Mouse (Mus musculus): Measurements from ENCODE around the gene Syt15.
"Not testable (repeated sequence)": the region's sequence is repeated elsewhere in the genome, so short reads cannot be mapped to it uniquely, and the experiment has no call there.

Syt15 gene

DNA sequence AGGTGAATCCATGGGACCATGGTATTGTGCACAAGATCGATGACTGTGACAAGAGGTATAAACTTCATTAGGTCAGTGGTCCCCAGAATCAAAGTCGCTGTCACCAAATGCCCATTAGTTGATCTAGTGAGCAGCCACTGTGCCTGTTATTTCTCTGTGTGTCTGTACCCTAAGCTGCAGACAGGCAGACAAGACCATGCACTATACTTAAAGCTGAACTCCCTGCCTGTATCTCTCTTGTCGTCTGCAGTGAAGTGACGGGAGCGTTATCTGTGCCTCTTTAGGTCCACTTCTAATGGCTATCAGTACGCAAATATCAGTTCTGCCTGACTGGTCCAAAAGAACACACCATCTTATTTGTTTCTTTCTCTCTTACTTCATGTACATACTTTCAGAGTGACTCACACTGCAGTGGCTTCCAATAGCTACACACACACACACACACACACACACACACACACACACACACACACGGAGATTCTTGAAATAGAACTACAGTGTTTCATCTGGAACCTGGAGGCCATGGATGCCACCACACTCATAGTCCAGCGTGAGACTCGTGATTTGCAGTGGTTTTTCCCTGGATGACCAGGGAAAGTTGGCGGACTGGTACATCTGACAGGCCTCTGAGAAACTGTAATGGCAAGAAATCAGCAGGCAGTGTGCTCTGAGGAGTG, 9.6 kb downstream of the Syt15 start:
- no peak for DNase-seq

DNA sequence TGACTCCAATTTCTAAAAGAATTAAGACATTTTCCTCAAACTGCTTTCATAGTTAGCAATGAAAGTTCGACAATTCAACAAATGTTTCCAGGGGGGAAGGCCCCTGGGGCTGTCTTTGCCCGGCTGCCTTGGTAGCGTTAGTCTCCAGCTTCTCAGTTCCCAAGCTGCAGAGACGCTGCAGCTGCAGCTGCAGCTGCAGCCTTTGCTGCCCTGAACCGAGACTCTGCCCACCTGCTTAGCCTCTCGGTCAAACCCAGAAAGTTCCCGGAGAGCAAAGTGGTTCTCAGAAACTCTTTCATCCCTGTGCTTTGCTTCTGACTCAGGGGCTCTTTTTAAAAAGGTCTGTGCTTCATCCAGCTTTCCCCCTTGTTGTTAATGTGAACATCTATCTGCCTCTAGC, 12.9 kb downstream of the Syt15 start:
- DNase-seq, result no peak

DNA sequence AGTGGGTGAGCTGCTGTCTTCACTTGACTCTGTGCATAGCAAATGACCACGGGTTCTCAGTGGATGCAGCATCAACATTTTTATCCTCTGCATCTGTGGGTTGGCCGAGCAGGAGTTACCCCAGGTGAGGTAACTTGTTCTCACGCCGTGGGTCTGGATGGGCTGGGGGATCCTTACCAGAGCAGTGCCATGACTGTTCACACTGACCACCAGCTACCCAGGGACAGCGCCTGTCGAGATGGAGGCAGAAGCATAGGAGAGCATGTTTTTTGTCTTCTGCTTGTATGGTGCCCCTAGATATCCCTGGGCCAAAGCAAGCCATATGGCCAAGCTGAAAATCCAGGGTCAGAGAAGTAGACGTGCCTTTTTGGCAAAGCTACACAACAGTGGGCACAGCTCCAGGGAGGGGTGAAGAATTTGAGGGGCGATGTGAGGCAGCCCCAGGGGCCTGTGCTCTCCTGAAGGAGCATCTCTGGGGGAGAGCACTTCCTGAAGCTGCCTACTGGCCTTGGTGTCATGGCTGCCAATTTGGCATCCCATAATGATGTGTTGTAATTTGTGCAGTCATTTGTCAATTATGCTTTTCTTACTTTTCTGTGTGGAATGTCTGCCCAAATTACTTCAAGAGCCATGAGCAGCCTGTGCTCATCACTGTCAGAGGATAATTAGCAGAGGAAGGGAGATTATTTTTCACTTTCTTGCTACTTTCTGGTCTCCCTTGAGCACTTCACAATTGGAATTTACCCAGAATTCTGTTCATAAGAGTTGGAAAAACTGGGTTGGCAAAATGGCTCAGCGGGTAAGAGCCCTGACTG, 13.7 kb downstream of the Syt15 start:
- DNase-seq, result no peak

DNA sequence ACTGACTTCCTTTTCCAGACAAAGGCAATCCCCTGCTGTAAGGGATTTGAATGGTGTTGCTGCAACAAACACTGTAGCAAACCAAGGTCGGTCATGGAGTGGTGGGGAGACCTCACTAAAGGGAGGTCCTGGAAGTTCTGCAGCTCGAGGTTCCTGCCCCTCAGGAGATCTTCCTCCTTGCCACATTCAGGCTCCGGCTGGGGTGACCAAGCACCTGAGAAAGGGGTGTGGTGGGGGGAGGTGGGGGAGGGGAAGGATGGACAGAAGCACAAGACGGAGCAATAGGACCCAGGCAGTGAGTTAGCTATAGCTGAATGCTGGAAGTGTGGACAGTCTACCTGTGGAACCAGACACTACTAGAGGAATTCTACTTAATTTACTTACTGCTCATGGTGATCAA, 14.5 kb downstream of the Syt15 start:
- DNase-seq, result no peak

DNA sequence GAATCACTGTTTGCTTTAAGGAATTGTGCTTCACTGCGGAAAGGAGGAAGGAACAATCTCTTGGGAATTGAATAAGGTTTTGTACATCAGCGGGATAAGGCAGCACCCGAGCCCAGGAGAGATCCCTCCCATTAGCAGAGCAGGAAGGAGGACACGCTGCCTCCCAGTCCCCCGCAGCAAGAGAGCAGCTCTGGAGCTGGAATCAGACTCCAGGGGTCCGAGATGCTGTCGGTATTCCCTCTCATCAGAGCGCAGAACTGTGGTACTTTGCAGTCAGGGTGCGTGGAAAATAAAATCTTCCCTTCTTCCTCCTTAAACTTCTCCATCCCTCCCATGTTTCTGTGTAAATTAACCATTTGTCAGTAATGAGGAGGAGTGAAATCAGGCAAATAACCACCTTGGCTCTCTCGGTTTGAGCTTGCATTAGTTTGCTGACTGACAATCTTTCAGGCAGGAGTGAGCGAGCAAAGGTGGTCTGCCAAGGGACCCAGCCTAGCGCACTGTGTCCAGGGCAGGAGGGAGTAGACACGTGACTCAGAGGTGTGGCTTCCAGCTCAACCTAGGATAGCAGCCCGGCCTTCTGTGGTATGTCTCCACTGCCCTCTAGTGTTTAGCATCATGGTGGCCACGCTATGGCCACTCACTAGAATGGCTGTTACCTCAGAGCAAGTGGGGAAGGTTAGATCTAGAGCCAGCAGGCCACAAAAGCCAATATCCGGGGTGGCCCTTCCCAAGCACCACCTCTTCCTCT, 15.4 kb downstream of the Syt15 start:
- DNase-seq, result peak; percentile 64

DNA sequence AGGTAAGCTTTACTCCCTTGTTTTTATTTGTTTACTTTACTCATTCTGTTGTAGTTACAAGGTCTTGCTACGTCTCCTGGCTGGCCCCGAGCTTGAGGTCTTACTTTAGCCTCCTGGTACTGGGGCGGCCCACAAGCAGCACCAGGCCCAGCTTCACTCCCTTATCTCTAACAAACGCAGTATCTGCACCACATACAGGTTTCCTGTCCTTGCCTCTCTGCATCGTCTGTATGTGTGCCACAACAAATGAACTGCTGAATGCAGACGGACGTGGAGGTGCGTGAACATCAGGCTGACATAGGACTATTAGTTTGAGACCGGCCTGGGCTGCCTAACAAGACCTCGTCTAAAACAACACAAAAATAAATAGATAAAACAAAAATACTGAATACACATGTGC, 20.9 kb downstream of the Syt15 start:
- no peak for DNase-seq

DNA sequence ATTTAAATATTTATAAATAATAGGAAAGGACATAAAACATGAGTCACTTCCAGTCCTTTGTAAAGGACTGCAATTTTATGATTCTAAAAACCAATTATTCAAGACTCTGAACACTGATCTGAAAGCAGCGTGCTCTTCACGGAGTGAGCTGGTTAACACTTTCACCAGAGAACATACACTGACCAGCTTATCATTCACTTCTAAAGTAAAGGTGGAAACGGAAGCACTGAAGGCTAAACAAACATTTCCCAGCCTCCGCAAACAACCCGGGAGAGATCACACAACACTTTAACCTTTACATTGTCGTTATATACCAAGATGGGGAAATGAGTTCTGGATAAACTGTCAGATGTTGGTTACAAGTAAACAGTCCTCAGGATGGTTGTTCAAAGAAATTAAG, 21.3 kb downstream of the Syt15 start:
- no peak for DNase-seq

DNA sequence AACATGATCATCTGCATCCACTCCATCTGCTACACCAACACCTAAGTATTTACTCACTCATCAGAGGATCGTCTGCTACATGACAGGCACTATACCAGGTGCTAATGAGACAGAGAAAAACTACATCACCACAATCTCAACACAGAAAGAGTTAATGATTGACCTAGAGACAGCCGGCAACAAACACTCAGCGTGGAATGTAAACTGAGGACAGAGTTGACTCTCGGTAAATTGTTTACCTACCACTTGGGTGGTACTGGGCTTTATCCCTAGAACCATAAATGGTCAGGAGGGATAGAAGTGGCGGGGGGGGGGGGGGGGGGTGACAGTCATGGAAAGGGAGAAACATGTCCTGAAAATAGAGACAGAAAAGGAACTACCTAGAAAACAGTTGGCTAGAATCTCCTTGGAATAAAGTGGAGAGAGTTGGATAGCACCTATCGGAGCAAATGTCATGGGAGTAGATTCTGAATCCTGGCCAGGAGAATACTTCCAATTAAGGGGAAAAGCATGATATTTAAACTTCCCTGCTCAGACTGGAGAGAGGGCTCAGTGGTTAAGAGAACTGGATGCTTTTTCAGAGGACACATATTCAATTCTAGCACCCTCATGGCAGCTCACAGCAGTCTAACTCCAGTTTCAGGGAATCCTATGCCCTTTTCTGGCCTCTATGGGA, 33.2 kb downstream of the Syt15 start:
- peak; percentile 6 for DNase-seq

DNA sequence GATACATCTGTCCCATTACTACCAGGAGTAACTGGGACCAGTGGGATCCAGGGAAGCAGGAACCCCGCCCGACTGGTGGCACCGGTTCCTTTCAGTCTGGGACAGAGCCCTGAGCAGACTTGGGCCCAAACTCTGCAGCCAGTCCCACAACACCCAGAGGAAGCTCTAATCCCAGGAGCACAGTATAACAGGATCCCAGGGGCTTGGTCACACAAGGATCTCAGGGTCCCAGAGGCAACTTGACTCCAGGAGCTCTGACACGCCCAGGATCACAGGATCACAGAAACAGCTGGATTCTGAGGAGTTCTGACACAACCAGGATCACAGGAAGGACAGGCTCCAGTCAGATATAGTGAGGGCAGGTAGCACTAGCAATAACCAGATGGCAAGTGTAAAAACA, 33.9 kb downstream of the Syt15 start:
- DNase-seq, result no peak

DNA sequence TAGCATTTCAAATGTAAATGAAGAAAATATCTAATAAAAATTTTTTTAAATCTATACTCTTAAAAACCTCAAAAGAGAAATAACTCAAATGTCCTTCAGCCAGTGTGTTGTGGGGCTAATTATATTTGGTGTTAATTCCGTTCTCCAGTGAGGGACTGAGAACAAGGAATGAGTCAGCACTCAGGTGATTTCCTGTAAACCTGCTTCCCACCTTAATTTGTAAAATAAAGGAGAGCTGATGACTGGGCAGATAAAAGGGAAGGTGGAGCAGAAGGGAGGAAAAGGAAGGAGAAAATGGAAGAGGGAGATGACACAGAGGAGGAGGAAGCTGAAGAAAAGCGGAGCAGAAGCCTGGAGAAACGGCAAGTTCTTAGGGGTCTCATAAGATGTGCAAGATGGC, 39.1 kb downstream of the Syt15 start:
- DNase-seq, result not testable (repeated sequence)

DNA sequence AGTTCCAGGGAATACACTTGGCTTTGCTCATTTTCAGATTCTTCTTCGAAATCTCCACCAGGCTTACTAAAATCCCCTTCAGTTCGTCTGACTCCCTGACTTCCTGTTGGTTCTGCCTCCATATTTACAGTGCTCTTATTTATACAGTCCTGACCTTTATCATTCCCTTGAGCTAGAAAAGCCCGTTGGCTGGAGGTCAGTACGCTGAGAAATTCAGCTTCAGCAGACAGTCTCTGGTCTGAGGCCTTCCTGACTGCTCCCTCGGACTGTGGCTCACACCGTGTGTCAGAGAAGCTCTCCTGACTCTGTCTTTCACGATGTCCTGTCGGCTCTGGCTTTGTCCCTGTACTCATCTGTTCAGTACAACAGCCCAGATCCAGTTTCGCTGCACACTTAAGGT, 48.7 kb downstream of the Syt15 start:
- peak; percentile 11 for DNase-seq

DNA sequence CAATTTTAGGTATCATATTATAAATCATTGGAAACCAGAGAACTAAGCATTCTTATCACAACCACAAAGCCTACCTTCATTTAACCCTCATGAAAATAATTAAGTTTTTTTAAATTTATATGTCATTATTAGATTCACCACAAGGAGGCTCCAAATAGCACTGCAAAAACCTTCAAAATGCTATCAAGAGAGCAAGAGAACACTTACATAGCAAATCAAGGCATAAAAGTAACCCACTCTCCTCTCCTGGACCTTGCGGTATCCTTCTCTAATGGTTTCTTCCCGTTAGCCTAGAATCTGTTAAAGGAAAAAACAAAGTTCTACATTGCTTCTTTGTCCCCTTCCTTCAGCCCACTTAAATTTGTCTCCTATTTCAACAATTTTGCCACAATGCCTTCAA, 53.9 kb downstream of the Syt15 start:
- no peak for DNase-seq

DNA sequence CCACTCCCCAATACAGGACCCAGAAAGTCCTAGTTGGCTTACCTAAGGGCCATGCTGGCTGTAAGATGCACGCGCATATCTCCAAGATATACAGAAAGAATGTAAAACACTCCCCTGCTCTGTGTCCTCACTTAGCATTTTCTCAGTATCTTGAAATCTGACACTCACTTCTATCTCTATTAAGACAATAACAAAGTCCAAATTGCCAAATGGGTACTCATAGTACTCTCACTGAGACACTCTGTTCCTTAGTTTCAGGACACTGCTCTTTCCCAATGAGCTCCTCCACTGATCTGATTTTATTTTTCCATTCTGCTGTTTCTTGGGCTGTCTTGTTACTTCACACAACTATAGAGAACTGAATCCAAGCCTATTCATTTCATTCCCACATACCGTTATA, 54.7 kb downstream of the Syt15 start:
- DNase-seq, result no peak

DNA sequence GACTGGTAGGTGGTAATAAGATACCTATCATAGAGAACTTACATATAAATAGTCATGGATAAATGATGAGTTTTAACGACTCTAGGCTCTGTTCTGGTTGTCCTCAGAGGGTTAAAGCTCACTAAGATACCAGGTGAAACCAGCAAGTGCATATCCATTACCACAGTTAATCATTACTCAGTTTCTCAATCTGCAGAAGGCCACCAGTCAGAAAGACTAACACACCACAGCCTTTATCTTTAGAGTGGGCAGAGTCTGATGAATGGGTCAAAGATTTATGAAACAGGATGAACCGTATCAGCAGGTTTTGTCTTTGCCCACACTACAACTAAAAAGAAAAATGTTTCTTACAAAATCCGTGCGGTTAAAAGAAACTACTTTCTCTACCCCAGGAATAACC, 55.8 kb downstream of the Syt15 start:
- no peak for DNase-seq

DNA sequence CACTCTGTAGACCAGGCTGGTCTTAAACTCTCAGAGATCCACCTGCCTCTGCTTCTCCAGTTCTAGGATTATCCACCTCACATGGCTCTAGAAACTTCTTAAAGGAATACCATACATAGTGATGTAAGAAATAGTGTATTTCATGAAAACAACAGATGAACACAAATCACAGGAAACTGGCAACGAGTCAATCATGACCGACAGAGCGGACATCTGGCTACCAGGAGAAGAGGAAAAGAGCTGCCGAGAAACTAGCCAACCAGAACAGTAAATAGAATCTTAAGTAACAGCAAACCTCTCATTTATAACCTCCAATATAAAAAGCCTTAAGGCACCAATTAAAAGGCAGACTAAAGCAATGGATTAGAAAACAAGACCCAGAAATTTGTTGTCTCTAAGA, 60.3 kb downstream of the Syt15 start:
- DNase-seq, result no peak

Data from liver (tissue).